8 mouse cellular contexts compared by ENCODE assay signal in the genomic region with DNA sequence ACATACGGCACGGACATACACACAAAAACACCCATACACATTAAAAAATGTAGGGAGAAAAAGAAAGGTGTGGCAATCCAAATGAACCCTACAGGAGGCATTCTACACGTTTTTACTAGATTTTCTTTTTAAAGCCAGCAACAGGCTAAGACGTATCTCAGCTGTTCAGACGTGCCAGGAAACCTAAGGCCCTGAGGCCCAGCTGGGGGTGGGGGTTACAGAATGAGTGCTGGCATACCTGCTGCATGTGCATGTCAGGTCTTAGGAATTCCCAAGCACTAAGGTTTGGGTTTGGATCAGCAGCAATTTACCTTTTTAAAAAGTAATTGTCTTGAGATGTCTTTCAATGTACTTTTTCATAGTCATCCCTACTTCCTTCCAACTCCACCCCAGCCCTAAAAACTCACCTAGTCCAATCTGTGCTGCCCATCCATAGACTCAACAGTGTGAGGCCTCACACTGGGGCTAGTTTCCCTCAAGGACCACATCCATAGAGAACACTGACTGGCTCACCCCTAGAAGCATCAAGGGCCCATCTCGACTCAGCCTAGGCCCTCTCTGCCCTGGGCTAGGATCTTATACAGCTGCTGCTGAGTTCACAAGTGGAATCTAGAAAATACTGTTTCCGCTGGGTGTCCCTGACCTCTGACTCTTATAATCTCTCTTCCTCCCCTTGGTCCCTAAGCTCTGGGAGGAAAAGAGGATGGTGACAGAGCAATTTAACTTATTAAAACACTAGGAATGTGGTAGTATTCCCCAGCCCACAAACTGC. TPM values are rescaled to one million over a fixed set of nuclear protein-coding genes. Genes with fewer than 3 reads are reported as not detected.
DNase-seq lines count a peak whose midpoint lies in the region; ATAC-seq and TF ChIP-seq lines count a peak whose summit lies in the region.

No protein-coding gene starts in this region.

- DNase-seq in layer of hippocampus, adult 2 months (ENCODE audit: low spot score in 2 of 2), result no peak
- DNase-seq in layer of hippocampus, adult 9-11 months, result no peak
- DNase-seq in limb, embryonic 10.5 days (ENCODE audit: low spot score), result no peak
- no peak for DNase-seq in urinary bladder, postnatal 10 days (ENCODE audit: low spot score)
- no peak for DNase-seq in thymus, adult 18-20 months

- peak overlapping the region; percentile 90 for H3K4me3 ChIP-seq in layer of hippocampus, adult 2 months
- H3K4me3 ChIP-seq in embryonic fibroblast, embryonic 13.5 days (ENCODE audit: insufficient read depth, low read length), result peak overlapping the region; percentile 64
- peak overlapping the region; percentile 100 for H3K4me3 ChIP-seq in limb, embryonic 10.5 days
- no peak overlapping the region; the same call in 1 of the 2 replicates for H3K4me3 ChIP-seq in neural tube, embryonic 14.5 days (ENCODE audit: low read depth, low read length)

- 75% methylated on average over 7 of the region's 7 CpGs for WGBS in limb, embryonic 10.5 days
- WGBS in neural tube, embryonic 14.5 days, result 71% methylated on average over 7 of the region's 7 CpGs

- H3K9me3 ChIP-seq in limb, embryonic 10.5 days (replicated peaks), result no peaks in the 10 kb centered on the region
- no peaks in the 10 kb centered on the region for H3K9me3 ChIP-seq in neural tube, embryonic 14.5 days (ENCODE audit: control insufficient read depth, low read length)

- peaks cover 8% of the 10 kb centered on the region; the same call in 1 of the 2 replicates for H3K4me1 ChIP-seq in embryonic fibroblast, embryonic 13.5 days (ENCODE audit: control insufficient read depth, insufficient read depth, low read length)
- H3K4me1 ChIP-seq in limb, embryonic 10.5 days, result peaks cover 27% of the 10 kb centered on the region
- peaks cover 15% of the 10 kb centered on the region for H3K4me1 ChIP-seq in neural tube, embryonic 14.5 days (ENCODE audit: control insufficient read depth, insufficient read depth, low read length)

- ATAC-seq in neural tube, embryonic 14.5 days (ENCODE audit: low read depth), result no peak
- no peak for ATAC-seq in megakaryocyte-erythroid progenitor cell, adult 5-6 weeks (replicated peaks; ENCODE audit: low FRiP score, low TSS enrichment, poor library complexity, severe bottlenecking)

- no peak overlapping the region for H3K27ac ChIP-seq in layer of hippocampus, adult 2 months
- H3K27ac ChIP-seq in embryonic fibroblast, embryonic 13.5 days (ENCODE audit: insufficient read depth, low read length), result no peak overlapping the region
- no peak overlapping the region; the same call in 1 of the 2 replicates for H3K27ac ChIP-seq in limb, embryonic 10.5 days
- no peak overlapping the region for H3K27ac ChIP-seq in neural tube, embryonic 14.5 days (ENCODE audit: low read depth, low read length)

- no peaks in the 10 kb centered on the region for H3K27me3 ChIP-seq in limb, embryonic 10.5 days (ENCODE audit: low read depth, poor library complexity, severe bottlenecking)
- no peaks in the 10 kb centered on the region for H3K27me3 ChIP-seq in neural tube, embryonic 14.5 days (ENCODE audit: control insufficient read depth, insufficient read depth, low read length)

- no peak overlapping the region for H3K9ac ChIP-seq in neural tube, embryonic 14.5 days (replicated peaks; ENCODE audit: low read depth, low read length)

- H3K4me2 ChIP-seq in neural tube, embryonic 14.5 days (ENCODE audit: low read depth, low read length), result peak overlapping the region; percentile 93

- TF ChIP-seq CTCF in layer of hippocampus, adult 2 months (conservative IDR thresholded peaks at IDR 0.05), result no peak
- no peak for TF ChIP-seq CTCF in embryonic fibroblast, embryonic 13.5 days (IDR thresholded peaks at IDR 0.05; ENCODE audit: borderline replicate concordance, insufficient read depth, low read length)

- H3K36me3 ChIP-seq in limb, embryonic 10.5 days, result peaks cover 34% of the 10 kb centered on the region
- H3K36me3 ChIP-seq in neural tube, embryonic 14.5 days (ENCODE audit: control insufficient read depth, insufficient read depth, low read length), result no peaks in the 10 kb centered on the region

- TF ChIP-seq POLR2A in embryonic fibroblast, embryonic 13.5 days (IDR thresholded peaks at IDR 0.05; ENCODE audit: low read depth, low read length), result no peak

RNA-seq across cellular contexts. Expression of a gene that starts 2.2 kb away (rescaled TPM):
- total RNA-seq in layer of hippocampus, adult 2 months (2021), result 100 to 1,000 TPM; 393 to 396 TPM
- 474 and 478 TPM in 2 replicates for polyA plus RNA-seq in embryonic fibroblast, embryonic 13.5 days (2011; ENCODE audit: insufficient read length, low read depth, missing spikeins)
- polyA plus RNA-seq in limb, embryonic 10.5 days (2016; fragmentation: Nextera tagmentation; extraction: Ambion mirVana), result 451 and 473 TPM in 2 replicates
- 454 and 468 TPM in 2 replicates for polyA plus RNA-seq in neural tube, embryonic 14.5 days (2014; fragmentation: Nextera tagmentation; extraction: Ambion mirVana)
- 140 and 211 TPM in 2 replicates for total RNA-seq in megakaryocyte-erythroid progenitor cell, adult 5-6 weeks (2014; fragmentation: Nextera tagmentation)
- total RNA-seq in megakaryocyte-erythroid progenitor cell, adult 5-6 weeks (2017), result 64.1 and 110 TPM in 2 replicates
